Mouse (Mus musculus) layer of hippocampus, adult 9-11 months (tissue): ENCODE results near the gene Elmsan1.

Source experiments
- DNase-seq: peaks from one replicate; pipeline ENCODE4 v3.0.0; 2022

Elmsan1 gene

GRCm38 (mm10) chr12:84192741-84193641, 25.7 kb downstream of the Elmsan1 start:
- DNase-seq = peak; percentile 58

GRCm38 (mm10) chr12:84192280-84192679, 26.4 kb downstream of the Elmsan1 start:
- no peak for DNase-seq

- DNase-seq = no peak
Measured at GRCm38 (mm10) chr12:84191770-84192169, 26.9 kb downstream of the Elmsan1 start.

GRCm38 (mm10) chr12:84191190-84191589, 27.5 kb downstream of the Elmsan1 start:
- no peak for DNase-seq

GRCm38 (mm10) chr12:84190151-84190820, 28.4 kb downstream of the Elmsan1 start:
- no peak for DNase-seq

- no peak for DNase-seq
Measured at GRCm38 (mm10) chr12:84188881-84189444, 29.7 kb downstream of the Elmsan1 start.

- peak; percentile 56 for DNase-seq
Measured at GRCm38 (mm10) chr12:84187752-84188601, 30.7 kb downstream of the Elmsan1 start.

GRCm38 (mm10) chr12:84186950-84187349, 31.7 kb downstream of the Elmsan1 start:
- no peak for DNase-seq

GRCm38 (mm10) chr12:84186536-84186935, 32.1 kb downstream of the Elmsan1 start:
- no peak for DNase-seq

- no peak for DNase-seq
Measured at GRCm38 (mm10) chr12:84185547-84185946, 33.1 kb downstream of the Elmsan1 start.

GRCm38 (mm10) chr12:84184979-84185378, 33.7 kb downstream of the Elmsan1 start:
- DNase-seq = no peak

GRCm38 (mm10) chr12:84181999-84182398, 36.7 kb downstream of the Elmsan1 start:
- no peak for DNase-seq

- peak; percentile 59 for DNase-seq
Measured at GRCm38 (mm10) chr12:84180701-84181435, 37.8 kb downstream of the Elmsan1 start.

GRCm38 (mm10) chr12:84180090-84180489, 38.6 kb downstream of the Elmsan1 start:
- no peak for DNase-seq

- no peak for DNase-seq
Measured at GRCm38 (mm10) chr12:84178652-84179445, 39.8 kb downstream of the Elmsan1 start.

- DNase-seq = no peak
Measured at GRCm38 (mm10) chr12:84178052-84178451, 40.6 kb downstream of the Elmsan1 start.

GRCm38 (mm10) chr12:84176886-84177765, 41.6 kb downstream of the Elmsan1 start:
- no peak for DNase-seq

GRCm38 (mm10) chr12:84176126-84176769, 42.4 kb downstream of the Elmsan1 start:
- DNase-seq = peak; percentile 58

- peak; percentile 91 for DNase-seq
Measured at GRCm38 (mm10) chr12:84175659-84176061, 43.0 kb downstream of the Elmsan1 start.

GRCm38 (mm10) chr12:84174871-84175270, 43.8 kb downstream of the Elmsan1 start:
- no peak for DNase-seq
